Comparison of ENCODE assay signal across 9 mouse cellular contexts in genomic region chr6:136721925-136722324, GRCm38 (mm10). TPM values are rescaled to one million over a fixed set of nuclear protein-coding genes. Genes with fewer than 3 reads are reported as not detected.
A peak's percentile ranks its signal among the peaks of the same experiment; 100 is the strongest.
DNase-seq lines count a peak whose midpoint lies in the region; ATAC-seq and TF ChIP-seq lines count a peak whose summit lies in the region.
"Had no signal": no experiment of that assay in that cellular context is flagged by ENCODE, and none has a peak within 500 bp of the region (broad histone marks: within the 10 kb centered on the region; RNA-seq: fewer than 3 reads in every experiment).

No protein-coding gene starts in this region.

- H3K27me3 ChIP-seq in hindbrain, embryonic 11.5 days (ENCODE audit: control insufficient read depth, insufficient read depth, low read length) = no peaks in the 10 kb centered on the region
- no peaks in the 10 kb centered on the region for H3K27me3 ChIP-seq in hindbrain, embryonic 12.5 days
- no peaks in the 10 kb centered on the region for H3K27me3 ChIP-seq in ES-Bruce4 (ENCODE audit: control insufficient read depth, insufficient read depth, low read length, poor library complexity, severe bottlenecking)
- H3K27me3 ChIP-seq: limb, embryonic 15.5 days had no signal

- TF ChIP-seq CTCF in ES-Bruce4 (IDR thresholded peaks at IDR 0.05; ENCODE audit: low read depth, low read length) = peak; percentile 73
- peak; percentile 85 for TF ChIP-seq CTCF in brain, embryonic 14.5 days (IDR thresholded peaks at IDR 0.05; ENCODE audit: borderline replicate concordance, extremely low read depth, insufficient read depth, insufficient read length)

- H3K4me1 ChIP-seq in hindbrain, embryonic 11.5 days (replicated peaks; ENCODE audit: control insufficient read depth, insufficient read depth, low read length) = no peaks in the 10 kb centered on the region
- H3K4me1 ChIP-seq in hindbrain, embryonic 12.5 days = no peaks in the 10 kb centered on the region
- no peaks in the 10 kb centered on the region for H3K4me1 ChIP-seq in ES-Bruce4 (ENCODE audit: control insufficient read depth, insufficient read depth, low read length)
- H3K4me1 ChIP-seq: limb, embryonic 15.5 days had no signal

- TF ChIP-seq EP300 in ES-Bruce4 (IDR thresholded peaks at IDR 0.05; ENCODE audit: insufficient read depth, low read depth, low read length) = no peak

- DNase-seq in hindbrain, embryonic 11.5 days (ENCODE audit: low spot score) = peak; percentile 74
- peak; percentile 73 for DNase-seq in brain, embryonic 14.5 days (ENCODE audit: low read depth)
- DNase-seq in frontal cortex, postnatal 36 days (ENCODE audit: low spot score in 2 of 2) = peak; percentile 44 to 56
- peak; percentile 31 to 34 for DNase-seq in layer of hippocampus, postnatal 36 days
- DNase-seq in naive thymus-derived CD4-positive, alpha-beta T cell, adult 2 months (ENCODE audit: low read depth) = peak; percentile 55
- peak; percentile 23 to 67 for DNase-seq in thymus, postnatal 10 days (ENCODE audit: low spot score in 2 of 2)

- no peaks in the 10 kb centered on the region for H3K36me3 ChIP-seq in hindbrain, embryonic 11.5 days (ENCODE audit: control insufficient read depth, insufficient read depth, low read length)
- H3K36me3 ChIP-seq in hindbrain, embryonic 12.5 days = no peaks in the 10 kb centered on the region
- H3K36me3 ChIP-seq in ES-Bruce4 (ENCODE audit: control insufficient read depth, insufficient read depth, low read length, poor library complexity, severe bottlenecking) = no peaks in the 10 kb centered on the region
- H3K36me3 ChIP-seq: limb, embryonic 15.5 days had no signal

- no peaks in the 10 kb centered on the region for H3K9me3 ChIP-seq in hindbrain, embryonic 11.5 days (ENCODE audit: control insufficient read depth, low read length)
- H3K9me3 ChIP-seq in hindbrain, embryonic 12.5 days (replicated peaks) = no peaks in the 10 kb centered on the region
- H3K9me3 ChIP-seq in ES-Bruce4 (replicated peaks; ENCODE audit: control insufficient read depth, insufficient read depth, low read length, poor library complexity, severe bottlenecking) = no peaks in the 10 kb centered on the region
- H3K9me3 ChIP-seq: limb, embryonic 15.5 days had no signal

- H3K4me2 ChIP-seq in hindbrain, embryonic 11.5 days (replicated peaks; ENCODE audit: low read depth, low read length) = no peak overlapping the region
- H3K4me2 ChIP-seq in hindbrain, embryonic 12.5 days (replicated peaks) = no peak overlapping the region
- H3K4me2 ChIP-seq: limb, embryonic 15.5 days had no signal

- no peak overlapping the region for H3K27ac ChIP-seq in hindbrain, embryonic 11.5 days (ENCODE audit: low read depth, low read length)
- H3K27ac ChIP-seq in hindbrain, embryonic 12.5 days = no peak overlapping the region
- no peak overlapping the region for H3K27ac ChIP-seq in ES-Bruce4 (ENCODE audit: insufficient read depth, low read length)
- H3K27ac ChIP-seq: limb, embryonic 15.5 days had no signal

- ATAC-seq in hindbrain, embryonic 11.5 days (ENCODE audit: low FRiP score) = no peak
- ATAC-seq in hindbrain, embryonic 12.5 days (ENCODE audit: low FRiP score) = no peak

- WGBS in hindbrain, embryonic 11.5 days = 64% methylated on average over 6 of the region's 6 CpGs
- 55% methylated on average over 6 of the region's 6 CpGs for WGBS in hindbrain, embryonic 12.5 days

- H3K9ac ChIP-seq in hindbrain, embryonic 11.5 days (ENCODE audit: low read depth, low read length) = no peak overlapping the region
- H3K9ac ChIP-seq in hindbrain, embryonic 12.5 days = no peak overlapping the region
- H3K9ac ChIP-seq in ES-Bruce4 (ENCODE audit: low read depth, poor library complexity, severe bottlenecking) = no peak overlapping the region
- H3K9ac ChIP-seq: limb, embryonic 15.5 days had no signal

- H3K4me3 ChIP-seq in hindbrain, embryonic 11.5 days (ENCODE audit: low read depth, low read length) = no peak overlapping the region
- H3K4me3 ChIP-seq in hindbrain, embryonic 12.5 days = no peak overlapping the region
- no peak overlapping the region for H3K4me3 ChIP-seq in ES-Bruce4 (ENCODE audit: low read depth, low read length)
- H3K4me3 ChIP-seq: limb, embryonic 15.5 days had no signal

- no peak for TF ChIP-seq POLR2A in ES-Bruce4 (IDR thresholded peaks at IDR 0.05; ENCODE audit: insufficient read depth, low read length)
- TF ChIP-seq POLR2A in brain, embryonic 14.5 days (IDR thresholded peaks at IDR 0.05; ENCODE audit: borderline replicate concordance, extremely low read depth, insufficient read depth, insufficient read length, poor library complexity, severe bottlenecking) = no peak

RNA-seq across cellular contexts. Expression of gene Gucy2c, which starts 59.6 kb away (rescaled TPM):
- polyA plus RNA-seq in hindbrain, embryonic 11.5 days (2014; fragmentation: Nextera tagmentation; extraction: Ambion mirVana) = 0.24 TPM in 1 of 2 replicates, not detected in the other
- polyA plus RNA-seq in hindbrain, embryonic 12.5 days (2016; fragmentation: Nextera tagmentation; extraction: Ambion mirVana) = 0.05 and 0.10 TPM in 2 replicates
- not detected in 2 replicates for polyA plus RNA-seq in ES-Bruce4 (2011; ENCODE audit: insufficient read depth, insufficient read length, low read depth, missing spikeins)
- polyA plus RNA-seq in brain, embryonic 14.5 days (2012; rRNA removed) = 0.26 and 0.34 TPM in 2 replicates
- total RNA-seq in layer of hippocampus, postnatal 36 days (2021) = under 1 TPM; 0.48 to 0.60 TPM
